Mouse (Mus musculus): Measurements from ENCODE around the gene Sema4g.
A peak's percentile ranks its signal among the peaks of the same experiment; 100 is the strongest.

GRCm38 (mm10) chr19:45047417-45047934 is 58.6 kb downstream of the Sema4g start, which contains the start of gene Sfxn3:
- TF ChIP-seq POLR2A (IDR thresholded peaks at IDR 0.05; ENCODE audit: low read depth, low read length) = no peak
- TF ChIP-seq CTCF (conservative IDR thresholded peaks at IDR 0.05; ENCODE audit: insufficient read depth, insufficient read length, low read depth, low read length) = peak; percentile 64

Data from kidney, adult 2 months (tissue).